Mouse (Mus musculus): ENCODE measurements around the gene Bdkrb2. TPM values are rescaled to one million over a fixed set of nuclear protein-coding genes. Genes with fewer than 3 reads are reported as not detected.

Bdkrb2 gene
- polyA plus RNA-seq, 1 experiment: 0.58 TPM

DNA sequence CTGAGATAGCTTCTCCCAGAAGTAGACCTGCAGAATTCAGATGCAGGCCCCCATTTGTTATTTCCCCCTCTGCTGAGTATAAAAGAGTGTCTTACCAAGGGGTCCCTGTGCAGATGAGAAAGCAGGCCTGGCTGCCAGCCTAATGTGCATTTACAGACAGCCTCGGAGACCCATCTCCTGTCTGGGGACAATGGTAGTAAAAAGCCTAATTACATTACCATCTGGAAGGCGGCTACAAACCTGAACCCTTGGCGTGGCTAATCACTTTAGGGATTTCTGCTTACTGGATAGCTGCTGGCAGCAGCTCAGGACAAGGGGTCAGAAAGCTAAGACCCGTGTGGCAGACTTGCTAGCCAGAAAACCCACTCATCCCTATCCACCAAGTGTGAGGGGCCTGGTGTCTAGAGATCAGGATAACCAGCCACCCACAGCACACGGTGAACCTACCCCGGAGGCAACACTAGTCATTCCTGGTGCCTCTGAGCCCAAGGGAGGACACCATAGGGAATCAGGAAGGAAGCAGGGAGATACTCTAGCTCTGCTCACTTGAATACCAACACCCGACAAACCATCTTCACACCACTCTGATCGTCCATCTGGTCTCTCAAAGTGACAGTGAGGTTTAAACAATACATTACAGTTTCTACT, 31.2 kb upstream of the Bdkrb2 start:
- Histone ChIP-seq H3K4me1 (ENCODE audit: control insufficient read depth, insufficient read depth, low read length) (no peaks in the 10 kb centered on the region), H3K27ac (ENCODE audit: insufficient read depth, low read length) (no peak overlapping the region), H3K4me3 (ENCODE audit: insufficient read depth, low read length) (no peak overlapping the region)
- no peak for TF ChIP-seq CTCF (IDR thresholded peaks at IDR 0.05; ENCODE audit: borderline replicate concordance, insufficient read depth, low read length)
- TF ChIP-seq POLR2A (IDR thresholded peaks at IDR 0.05; ENCODE audit: low read depth, low read length): no peak

DNA sequence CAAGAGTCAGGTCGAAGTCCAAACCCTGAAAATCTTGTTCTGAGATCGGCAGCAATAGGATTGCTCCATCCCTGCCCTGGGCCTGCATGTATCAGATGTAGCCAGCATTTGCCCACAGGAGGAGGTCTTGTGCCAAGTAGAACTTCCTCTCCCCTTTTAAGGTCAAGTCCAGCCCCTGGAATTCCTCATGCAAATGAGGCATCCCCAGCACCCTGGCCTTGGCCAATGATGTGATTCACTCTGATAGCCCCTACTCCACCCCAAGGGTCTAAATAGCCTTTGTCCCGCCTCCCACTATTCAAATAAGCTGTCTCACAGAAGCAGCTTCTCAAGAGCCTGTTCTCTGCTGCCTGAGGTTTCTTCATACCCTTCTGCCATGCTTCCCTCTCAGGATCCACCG, 28.2 kb upstream of the Bdkrb2 start:
- TF ChIP-seq CTCF (IDR thresholded peaks at IDR 0.05; ENCODE audit: borderline replicate concordance, insufficient read depth, low read length) (no peak), POLR2A (IDR thresholded peaks at IDR 0.05; ENCODE audit: low read depth, low read length) (no peak)
- Histone ChIP-seq H3K4me3 (ENCODE audit: insufficient read depth, low read length) (no peak overlapping the region), H3K4me1 (ENCODE audit: control insufficient read depth, insufficient read depth, low read length) (no peaks in the 10 kb centered on the region), H3K27ac (ENCODE audit: insufficient read depth, low read length) (no peak overlapping the region)

DNA sequence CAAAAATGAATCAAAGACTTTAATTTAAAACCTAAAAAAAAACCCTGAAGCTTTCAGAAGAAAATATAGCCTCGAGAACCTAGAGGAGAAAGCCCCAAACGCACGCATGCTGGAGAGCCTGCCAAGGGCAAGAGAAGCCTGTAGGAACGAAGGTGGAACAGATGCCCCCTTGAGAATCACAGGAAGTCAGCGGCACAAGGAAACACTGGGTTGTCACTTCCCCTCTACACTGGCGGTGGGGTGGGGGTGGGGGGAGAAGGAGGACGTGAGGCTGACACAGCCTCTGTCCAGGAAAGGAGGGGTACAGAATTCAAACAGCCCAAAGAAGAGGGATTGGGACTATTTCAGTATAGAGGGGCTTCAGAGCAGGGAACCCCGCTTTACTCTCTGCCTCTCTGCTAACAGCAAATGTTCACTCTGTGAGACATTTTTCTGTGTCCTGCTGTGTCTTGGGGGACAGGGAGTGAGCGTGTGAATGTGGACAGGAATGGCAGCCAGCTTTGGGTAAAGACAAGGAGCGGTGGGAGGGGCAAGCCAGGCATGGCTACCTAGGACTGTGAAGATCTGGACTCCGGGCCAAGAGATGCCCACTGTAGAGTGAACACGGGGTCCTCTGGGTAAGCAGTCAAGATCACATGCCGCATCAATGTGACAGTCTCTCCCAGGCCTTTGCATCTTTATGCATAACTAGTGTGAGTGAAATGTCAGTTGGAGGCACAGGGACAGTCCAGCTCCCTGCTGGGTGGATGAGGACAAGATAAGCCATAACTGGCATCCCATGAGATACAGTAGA, 26.9 kb upstream of the Bdkrb2 start:
- H3K4me1 ChIP-seq (ENCODE audit: control insufficient read depth, insufficient read depth, low read length): no peaks in the 10 kb centered on the region
- no peak overlapping the region for H3K27ac ChIP-seq (ENCODE audit: insufficient read depth, low read length)
- no peak for TF ChIP-seq CTCF (IDR thresholded peaks at IDR 0.05; ENCODE audit: borderline replicate concordance, insufficient read depth, low read length)
- TF ChIP-seq POLR2A (IDR thresholded peaks at IDR 0.05; ENCODE audit: low read depth, low read length): no peak
- H3K4me3 ChIP-seq (ENCODE audit: insufficient read depth, low read length): no peak overlapping the region

DNA sequence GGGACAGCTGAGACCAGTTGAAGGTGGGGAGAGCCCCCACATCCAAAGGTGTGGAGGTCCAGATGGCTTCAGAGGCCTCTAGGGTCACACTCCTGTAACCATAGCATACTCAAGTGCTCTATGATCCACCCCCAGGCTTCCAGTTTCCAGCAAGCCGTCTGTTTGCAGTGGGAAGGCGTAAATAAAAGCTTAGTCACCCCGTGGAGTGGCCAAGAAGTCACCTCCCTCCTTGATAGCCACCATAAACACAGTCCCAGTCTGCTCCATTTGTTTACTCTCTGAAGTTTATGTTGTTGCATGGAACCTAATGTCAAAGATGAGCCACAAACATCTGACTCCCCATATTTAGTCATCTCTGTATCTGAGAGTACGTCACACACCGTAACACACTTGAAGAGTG, 25.9 kb upstream of the Bdkrb2 start:
- Histone ChIP-seq H3K4me3 (ENCODE audit: insufficient read depth, low read length) (no peak overlapping the region), H3K4me1 (ENCODE audit: control insufficient read depth, insufficient read depth, low read length) (no peaks in the 10 kb centered on the region), H3K27ac (ENCODE audit: insufficient read depth, low read length) (no peak overlapping the region)
- no peak for TF ChIP-seq CTCF (IDR thresholded peaks at IDR 0.05; ENCODE audit: borderline replicate concordance, insufficient read depth, low read length)
- TF ChIP-seq POLR2A (IDR thresholded peaks at IDR 0.05; ENCODE audit: low read depth, low read length): no peak

DNA sequence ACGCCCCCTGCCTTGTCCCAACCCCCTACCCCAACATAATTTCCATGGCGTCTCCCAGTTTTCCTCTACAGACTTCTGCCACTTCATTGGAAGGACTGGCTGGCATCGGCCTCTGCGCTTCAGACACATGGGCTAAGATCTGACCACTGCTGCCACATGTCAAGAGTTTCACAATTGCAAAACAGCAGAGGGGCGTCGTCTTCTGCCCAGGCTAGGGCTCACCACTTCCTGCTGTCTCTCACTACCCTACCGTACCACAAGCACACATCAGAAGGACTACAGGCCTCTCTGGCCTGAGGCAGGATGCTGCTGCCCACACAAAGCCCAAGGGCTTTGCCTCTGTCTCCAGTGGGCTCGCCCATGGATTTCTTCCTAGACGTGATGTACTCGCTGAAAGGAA, 23.4 kb upstream of the Bdkrb2 start:
- no peak overlapping the region for H3K27ac ChIP-seq (ENCODE audit: insufficient read depth, low read length)
- H3K4me3 ChIP-seq (ENCODE audit: insufficient read depth, low read length): no peak overlapping the region
- H3K4me1 ChIP-seq (ENCODE audit: control insufficient read depth, insufficient read depth, low read length): peaks cover 5% of the 10 kb centered on the region
- TF ChIP-seq POLR2A (IDR thresholded peaks at IDR 0.05; ENCODE audit: low read depth, low read length): no peak

DNA sequence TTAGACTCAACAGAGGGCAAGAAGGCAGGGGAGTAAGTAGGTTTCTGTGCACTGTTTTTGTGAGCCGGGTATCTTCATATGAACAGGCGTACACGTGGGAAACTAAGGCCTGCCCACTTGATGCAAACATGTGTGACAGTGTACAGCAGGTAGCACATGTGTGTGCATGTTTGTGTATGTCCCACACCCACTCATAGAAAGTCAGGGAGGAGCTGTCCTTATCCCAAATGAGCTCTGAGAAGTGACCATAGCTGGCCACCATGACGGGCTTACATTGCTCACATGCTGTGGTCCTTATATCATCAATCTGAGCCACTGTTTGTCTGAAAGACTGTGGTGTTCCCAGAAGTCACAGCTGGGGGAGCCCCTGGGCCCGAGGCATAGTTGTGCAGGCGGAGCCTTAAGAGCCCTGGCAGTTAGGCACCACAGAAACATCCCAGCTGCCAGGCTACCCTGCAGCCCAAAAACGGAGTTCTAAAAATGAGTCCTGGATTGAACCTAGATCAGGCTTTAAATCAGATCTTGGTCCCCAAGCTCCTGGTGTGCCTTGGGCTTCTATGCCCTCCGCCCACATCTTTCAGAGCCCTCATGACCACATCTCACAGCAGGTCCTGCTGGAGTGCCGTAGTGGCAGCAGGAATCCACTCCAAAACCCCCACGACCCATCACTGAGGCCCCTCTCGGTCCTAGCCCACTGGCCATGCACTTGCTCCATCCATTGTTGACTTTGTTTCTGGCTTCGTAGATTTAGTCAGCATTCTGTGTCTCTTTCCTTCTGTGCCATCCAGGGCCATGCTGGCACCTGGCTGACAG, 21.2 kb upstream of the Bdkrb2 start:
- Histone ChIP-seq H3K4me1 (ENCODE audit: control insufficient read depth, insufficient read depth, low read length) (peaks cover 10% of the 10 kb centered on the region), H3K4me3 (ENCODE audit: insufficient read depth, low read length) (no peak overlapping the region), H3K27ac (ENCODE audit: insufficient read depth, low read length) (no peak overlapping the region)
- TF ChIP-seq CTCF (IDR thresholded peaks at IDR 0.05; ENCODE audit: borderline replicate concordance, insufficient read depth, low read length) (no peak), POLR2A (IDR thresholded peaks at IDR 0.05; ENCODE audit: low read depth, low read length) (no peak)

DNA sequence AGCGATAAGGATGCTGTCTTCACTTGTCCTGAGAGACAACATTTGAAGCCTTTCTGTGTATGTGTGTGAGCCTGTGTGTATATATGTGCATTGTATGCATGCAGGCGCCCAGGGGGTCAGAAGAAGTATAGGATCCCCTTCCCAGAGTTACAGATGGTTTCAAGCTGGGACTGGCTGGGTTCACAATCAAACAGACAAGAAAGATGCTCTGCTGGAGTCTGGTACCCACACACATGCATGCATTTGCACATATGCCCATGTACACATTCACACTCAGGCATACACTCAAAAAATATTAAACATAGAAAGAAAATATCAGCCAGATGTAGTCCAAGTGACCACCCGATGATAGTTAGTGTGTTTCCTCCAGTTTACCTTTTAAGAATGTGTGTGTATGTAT, 20.5 kb upstream of the Bdkrb2 start:
- Histone ChIP-seq H3K4me3 (ENCODE audit: insufficient read depth, low read length) (no peak overlapping the region), H3K4me1 (ENCODE audit: control insufficient read depth, insufficient read depth, low read length) (peaks cover 10% of the 10 kb centered on the region), H3K27ac (ENCODE audit: insufficient read depth, low read length) (no peak overlapping the region)
- TF ChIP-seq POLR2A (IDR thresholded peaks at IDR 0.05; ENCODE audit: low read depth, low read length) (no peak), CTCF (IDR thresholded peaks at IDR 0.05; ENCODE audit: borderline replicate concordance, insufficient read depth, low read length) (no peak)

DNA sequence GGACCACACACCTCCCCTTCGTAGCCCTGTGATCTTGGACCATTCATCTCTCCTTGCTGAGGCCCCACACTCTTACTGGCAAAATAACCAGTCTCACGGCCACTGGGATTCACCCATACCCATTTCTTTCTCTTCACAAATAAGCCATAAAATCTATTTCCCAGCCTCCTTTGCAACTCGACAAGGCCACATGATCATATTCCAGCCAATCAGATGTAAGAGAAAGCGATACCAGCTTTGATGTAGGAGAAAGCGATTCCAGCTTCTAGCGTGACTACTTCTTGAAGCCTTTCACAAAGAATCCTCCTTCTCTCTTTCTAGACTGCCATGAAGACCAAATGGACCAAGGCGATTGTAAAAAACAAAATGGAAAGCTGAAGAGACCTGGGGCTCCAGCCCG, 19.9 kb upstream of the Bdkrb2 start:
- TF ChIP-seq CTCF (IDR thresholded peaks at IDR 0.05; ENCODE audit: borderline replicate concordance, insufficient read depth, low read length) (no peak), POLR2A (IDR thresholded peaks at IDR 0.05; ENCODE audit: low read depth, low read length) (no peak)
- H3K4me3 ChIP-seq (ENCODE audit: insufficient read depth, low read length): no peak overlapping the region
- H3K4me1 ChIP-seq (ENCODE audit: control insufficient read depth, insufficient read depth, low read length): peaks cover 12% of the 10 kb centered on the region
- no peak overlapping the region for H3K27ac ChIP-seq (ENCODE audit: insufficient read depth, low read length)

DNA sequence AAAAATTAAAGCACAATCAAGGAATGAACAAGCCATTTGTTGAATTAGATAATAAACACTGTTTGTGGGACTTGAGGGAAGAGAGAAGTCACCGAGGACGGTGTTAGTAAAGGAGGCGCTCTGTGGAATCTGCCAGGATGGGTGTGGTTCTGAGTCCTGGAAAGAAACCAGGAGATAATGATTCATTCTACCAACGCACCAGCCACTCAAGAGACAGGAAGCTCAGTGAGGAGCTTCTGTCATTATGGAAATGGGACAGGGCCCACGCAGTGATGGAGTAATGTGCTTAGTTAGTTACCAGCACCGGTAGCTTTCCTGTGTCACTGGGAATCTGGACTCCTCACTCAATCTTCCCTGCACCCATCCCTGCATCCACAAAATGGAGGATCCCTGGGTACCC, 19.3 kb upstream of the Bdkrb2 start:
- Histone ChIP-seq H3K4me1 (ENCODE audit: control insufficient read depth, insufficient read depth, low read length) (peaks cover 12% of the 10 kb centered on the region), H3K27ac (ENCODE audit: insufficient read depth, low read length) (no peak overlapping the region), H3K4me3 (ENCODE audit: insufficient read depth, low read length) (no peak overlapping the region)
- TF ChIP-seq CTCF (IDR thresholded peaks at IDR 0.05; ENCODE audit: borderline replicate concordance, insufficient read depth, low read length) (no peak), POLR2A (IDR thresholded peaks at IDR 0.05; ENCODE audit: low read depth, low read length) (no peak)

DNA sequence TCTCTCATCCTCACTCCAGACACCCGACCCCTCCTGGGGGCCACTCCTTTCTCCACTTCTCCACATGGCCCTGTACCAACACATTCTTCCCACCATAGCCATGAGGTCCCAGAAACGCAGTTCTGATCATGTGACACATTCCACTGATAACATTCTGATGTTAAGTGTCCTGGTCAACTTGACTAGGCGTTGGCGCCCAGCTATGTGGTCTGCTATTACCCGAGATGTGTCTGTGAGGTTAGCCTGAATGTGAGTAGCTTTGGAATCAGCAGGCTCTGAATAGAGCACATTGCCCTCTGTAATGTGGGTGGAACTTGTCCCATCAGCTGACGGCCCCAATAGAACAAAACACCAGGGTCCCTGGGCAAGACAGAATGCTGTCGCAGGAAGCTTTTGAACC, 18.2 kb upstream of the Bdkrb2 start:
- TF ChIP-seq CTCF (IDR thresholded peaks at IDR 0.05; ENCODE audit: borderline replicate concordance, insufficient read depth, low read length): no peak
- TF ChIP-seq POLR2A (IDR thresholded peaks at IDR 0.05; ENCODE audit: low read depth, low read length): no peak
- Histone ChIP-seq H3K4me1 (ENCODE audit: control insufficient read depth, insufficient read depth, low read length) (peaks cover 12% of the 10 kb centered on the region), H3K27ac (ENCODE audit: insufficient read depth, low read length) (no peak overlapping the region), H3K4me3 (ENCODE audit: insufficient read depth, low read length) (no peak overlapping the region)

Measured in embryonic fibroblast, embryonic 13.5 days (primary cell).